Mouse (Mus musculus) frontal cortex, adult (tissue): Measurements from ENCODE around the gene Gse1.
"Not testable (repeated sequence)": the region's sequence is repeated elsewhere in the genome, so short reads cannot be mapped to it uniquely, and the experiment has no call there.

ENCODE experiments used
- ATAC-seq: cut with Nextera tagmentation; 2 replicates; pipeline ENCODE4 v1.9.2; 2017; ENCODE audit warnings: mild to moderate bottlenecking, moderate library complexity, mixed read lengths; ENCODE audit not compliant: low TSS enrichment

The Gse1 gene

DNA sequence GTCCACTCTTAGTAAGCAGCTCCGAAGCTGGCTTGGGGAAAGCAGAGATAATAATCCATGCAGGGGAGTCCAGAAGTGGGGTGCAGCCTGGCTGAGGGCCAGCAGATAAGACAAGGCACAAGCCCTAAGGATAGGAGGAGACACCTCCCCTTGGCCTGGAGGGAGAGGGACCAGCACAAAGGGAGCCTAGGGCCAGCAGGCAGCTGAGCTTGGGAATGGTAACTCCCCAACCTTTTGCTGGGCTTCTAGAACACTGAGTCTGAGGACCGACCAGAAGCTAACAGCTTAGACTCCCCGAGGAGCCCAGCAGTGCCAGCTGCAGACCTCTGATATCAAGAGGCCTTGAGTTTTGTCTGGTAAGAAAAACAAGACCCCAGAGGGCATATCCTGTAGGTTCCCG, 115.9 kb downstream of the Gse1 start:
- ATAC-seq, result no peak

DNA sequence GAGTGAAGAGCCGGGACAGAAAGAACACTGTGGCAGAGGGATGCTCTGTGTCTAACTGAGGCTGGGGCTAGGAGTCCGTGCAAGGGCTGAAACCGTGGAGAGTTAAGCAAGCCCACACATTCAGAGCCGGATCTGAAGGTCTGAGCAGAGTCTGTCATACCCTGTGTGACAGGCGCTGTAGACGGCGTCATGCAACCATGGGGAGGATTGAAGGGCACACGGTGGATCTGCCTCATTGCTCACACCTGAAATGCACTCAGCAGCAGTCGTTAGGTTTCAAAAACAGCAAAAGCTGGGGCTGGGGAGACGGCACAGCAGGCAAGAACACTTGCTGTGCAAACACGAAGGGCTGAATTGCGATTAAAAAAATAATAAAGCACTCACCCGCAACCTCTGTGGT, 116.3 kb downstream of the Gse1 start:
- ATAC-seq, result no peak

DNA sequence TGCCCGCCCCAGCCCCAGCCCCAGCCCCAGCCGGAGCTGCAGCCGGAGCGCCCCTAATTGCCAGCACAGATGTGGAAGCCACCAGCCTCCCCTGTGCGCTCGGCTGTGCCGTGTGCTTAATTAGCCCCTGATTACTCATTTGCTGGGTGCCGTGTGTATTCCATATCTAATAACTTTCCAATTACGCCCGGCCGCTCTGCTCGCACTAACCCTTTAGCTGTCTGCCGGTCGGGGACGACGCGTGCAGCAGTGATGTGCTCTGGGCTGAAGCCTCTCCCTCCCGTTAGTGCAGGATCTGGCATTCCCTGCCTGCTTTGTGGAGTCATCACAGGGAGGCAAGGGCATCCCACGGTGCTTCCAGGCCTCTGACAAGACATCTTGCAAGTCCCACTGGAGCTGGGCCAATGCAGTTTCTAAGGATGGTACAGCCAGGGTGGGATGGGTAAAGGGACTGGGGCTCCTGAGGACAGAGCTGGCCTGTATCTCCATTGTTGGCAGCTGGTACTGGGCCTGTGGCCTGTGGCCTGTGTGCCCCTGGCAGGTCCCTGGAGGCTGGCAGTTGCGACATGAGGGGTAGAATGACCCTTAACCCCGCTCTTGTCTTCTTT, 119.6 kb downstream of the Gse1 start:
- no peak for ATAC-seq

DNA sequence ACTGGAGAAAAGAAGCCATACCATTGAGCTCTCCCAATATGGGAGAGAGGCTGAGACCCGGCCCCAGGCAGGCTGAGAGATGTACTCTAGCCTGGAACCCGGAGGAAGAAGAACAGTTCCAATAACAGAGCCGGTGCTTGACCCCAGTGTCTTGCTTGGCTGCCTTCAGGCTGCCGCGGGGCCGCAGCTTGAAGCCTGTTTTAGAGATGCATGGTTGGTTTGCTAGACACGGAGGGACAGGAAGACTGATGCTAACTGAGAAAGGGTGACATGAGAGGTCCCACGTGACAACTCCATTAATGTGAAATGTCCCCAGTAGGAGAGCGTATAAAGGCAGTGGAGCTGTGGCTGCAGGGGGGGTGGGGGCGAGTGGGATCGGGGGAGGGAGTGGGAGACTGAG, 120.7 kb downstream of the Gse1 start:
- ATAC-seq, result no peak

DNA sequence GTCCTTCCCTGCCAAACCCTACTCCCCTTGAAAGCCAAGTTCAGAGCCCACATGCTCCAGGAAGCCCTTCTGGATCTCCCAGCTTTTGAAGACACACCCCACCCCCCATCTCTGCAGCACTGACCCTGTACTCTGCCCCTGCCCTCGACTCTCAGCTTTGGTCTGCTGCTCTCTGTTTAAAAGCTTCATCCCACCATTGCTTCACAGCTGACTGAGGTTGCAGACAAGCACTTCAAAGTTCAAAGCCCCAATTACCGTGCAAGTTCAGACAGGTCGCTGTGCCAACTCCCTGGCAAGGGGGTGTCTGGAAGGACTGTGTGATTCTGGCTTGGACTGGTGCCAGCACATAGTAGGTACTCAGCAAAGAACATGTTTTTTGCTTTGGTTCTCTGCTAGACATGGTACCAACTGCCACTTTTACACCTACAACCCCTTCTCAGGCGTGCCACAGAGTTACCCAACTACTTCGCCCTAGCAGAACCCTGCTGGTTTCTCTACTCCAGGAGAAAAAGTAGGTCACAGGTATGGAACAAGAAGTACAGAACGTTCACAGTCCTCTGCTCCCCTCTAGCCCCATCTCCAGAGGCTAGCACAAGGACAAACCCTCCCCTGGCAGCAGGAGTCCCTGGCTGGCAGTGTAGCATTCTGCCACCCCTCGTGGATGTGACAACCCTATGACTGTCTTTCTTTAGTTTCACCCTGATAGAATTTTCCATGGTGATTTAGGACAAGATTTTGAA, 123.2 kb downstream of the Gse1 start:
- peak; percentile 28 for ATAC-seq

DNA sequence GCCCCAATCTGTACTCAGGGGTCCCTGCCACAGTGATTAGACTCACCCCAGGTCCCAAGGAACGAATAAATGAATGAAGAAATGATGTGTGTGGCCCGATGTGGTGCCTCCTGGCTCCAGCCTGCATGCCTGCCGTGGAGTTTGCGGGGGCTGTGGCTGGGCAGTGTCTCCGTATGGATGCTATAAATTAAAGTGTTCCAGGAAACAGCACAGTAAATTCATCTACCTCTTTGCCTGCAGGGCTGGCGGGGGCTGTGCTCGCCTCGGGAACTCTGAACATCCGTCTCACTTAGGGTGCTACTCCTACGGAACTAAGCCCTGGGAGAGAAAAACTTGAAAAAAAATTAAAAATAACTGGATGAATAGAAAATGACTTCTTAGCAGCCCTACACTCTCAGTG, 123.8 kb downstream of the Gse1 start:
- peak; percentile 89 for ATAC-seq

DNA sequence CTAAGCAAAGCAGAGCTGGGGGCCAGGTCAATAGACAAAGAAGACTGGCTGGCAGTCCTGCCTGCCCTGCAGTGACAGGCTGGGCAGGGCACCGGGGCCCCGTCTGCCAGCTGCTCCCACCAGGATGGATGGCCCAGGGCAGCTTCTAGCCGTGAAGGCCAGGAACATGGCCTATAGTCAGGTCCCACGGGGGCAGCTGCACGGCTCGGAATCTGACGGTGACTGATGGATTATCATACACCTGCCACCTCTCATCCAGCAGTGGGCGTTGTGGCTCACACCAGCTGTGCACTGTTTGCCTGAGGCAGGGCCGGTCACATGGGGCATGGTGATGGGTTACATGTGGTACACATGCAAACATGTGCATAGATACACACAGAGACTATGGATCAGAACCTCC, 127.8 kb downstream of the Gse1 start:
- no peak for ATAC-seq

DNA sequence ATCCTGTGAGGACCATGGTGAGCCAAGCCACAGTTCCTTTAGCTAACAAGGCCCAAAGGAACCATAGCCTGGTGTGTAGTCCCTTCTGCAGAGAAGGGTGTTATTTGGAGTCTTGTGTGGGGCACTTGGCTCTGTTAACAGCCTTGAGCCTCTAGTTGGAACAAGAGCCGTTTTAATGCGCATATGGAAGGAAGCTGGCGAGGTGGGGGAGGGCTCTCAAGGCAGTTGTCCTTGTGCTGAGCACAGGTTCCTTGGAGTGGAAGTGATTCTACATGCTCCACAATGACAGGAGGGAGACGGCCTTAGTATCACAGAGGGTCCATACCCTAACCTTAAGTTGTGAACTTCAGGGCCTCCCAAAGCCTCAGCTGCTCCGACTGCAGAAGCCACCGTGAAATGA, 129.2 kb downstream of the Gse1 start:
- no peak for ATAC-seq

DNA sequence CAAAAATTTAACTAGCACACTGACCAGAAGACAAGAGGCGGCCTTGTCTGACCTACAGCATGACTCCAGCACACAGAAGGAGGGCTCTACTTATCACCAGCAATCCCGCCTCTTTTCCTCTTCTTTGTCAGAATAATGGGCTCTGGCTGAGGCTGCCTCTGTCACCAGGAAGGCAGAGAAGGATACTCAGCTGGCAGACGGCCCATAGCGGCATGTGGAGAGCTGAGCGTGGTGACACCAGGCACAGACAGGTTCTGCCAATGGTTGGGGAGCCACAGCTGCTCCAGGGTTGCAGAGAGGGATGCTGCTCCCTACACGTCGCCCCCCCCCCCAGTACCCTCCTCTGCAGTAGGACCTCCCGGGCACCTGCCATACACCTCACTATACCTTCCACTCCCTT, 133.0 kb downstream of the Gse1 start:
- ATAC-seq, result peak; percentile 54; the same call in 1 of the 2 replicates

DNA sequence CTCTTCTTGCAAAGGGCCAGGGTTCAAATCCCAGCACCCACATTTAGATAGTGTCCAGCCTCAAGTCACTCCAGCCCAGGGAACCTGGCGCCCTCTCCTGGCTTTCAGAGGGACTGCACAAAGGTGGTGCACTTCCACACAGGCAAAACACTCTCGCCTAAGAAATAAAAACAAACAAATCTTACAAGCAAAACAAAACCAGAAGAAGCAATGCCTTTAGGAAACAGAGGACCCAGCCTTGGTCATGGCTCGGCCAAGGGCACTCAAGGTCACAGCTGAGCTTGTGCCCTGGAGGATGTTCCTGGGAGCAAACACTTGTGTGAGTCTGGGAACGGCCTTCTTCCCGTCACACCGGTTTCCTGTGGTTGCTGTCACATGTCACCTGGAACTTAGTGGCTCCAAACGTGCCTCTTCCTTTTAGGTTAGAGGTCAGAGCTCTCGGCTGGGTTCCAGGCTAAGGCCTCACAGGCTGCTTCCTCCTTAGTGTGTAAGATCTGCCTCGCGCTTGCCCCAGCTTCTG, 135.4 kb downstream of the Gse1 start:
- ATAC-seq, result no peak

DNA sequence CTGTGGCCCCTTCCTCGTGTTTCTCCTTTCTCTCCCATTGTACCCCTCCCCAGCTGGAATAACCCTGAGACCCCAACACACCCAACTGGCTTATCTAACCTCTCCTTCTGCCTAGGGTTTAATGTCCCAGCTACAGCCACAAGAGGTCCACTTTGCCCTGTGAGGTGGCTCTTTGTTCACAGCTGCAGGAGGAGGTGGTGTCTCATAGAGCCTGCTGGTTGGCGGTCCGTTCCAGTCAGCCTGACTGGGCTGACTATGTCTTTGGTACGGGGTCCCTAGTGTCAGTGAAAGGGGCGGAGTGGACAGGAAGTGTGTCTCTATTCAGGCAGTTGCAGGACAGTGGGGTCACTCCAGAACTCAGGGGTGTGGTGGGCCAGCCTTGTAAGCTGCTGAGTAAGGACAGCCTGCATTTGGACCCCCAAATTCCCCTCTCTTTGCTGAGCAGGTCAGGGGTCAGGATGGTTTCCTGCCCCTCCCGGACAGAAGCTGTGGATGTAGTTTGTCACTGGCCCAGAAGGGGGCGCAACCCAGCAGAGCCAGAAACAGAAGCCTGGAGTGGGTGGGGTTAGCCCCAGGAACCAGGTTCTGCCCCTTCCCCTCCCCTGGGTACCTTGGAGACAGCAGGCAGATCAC, 136.0 kb downstream of the Gse1 start:
- no peak for ATAC-seq

DNA sequence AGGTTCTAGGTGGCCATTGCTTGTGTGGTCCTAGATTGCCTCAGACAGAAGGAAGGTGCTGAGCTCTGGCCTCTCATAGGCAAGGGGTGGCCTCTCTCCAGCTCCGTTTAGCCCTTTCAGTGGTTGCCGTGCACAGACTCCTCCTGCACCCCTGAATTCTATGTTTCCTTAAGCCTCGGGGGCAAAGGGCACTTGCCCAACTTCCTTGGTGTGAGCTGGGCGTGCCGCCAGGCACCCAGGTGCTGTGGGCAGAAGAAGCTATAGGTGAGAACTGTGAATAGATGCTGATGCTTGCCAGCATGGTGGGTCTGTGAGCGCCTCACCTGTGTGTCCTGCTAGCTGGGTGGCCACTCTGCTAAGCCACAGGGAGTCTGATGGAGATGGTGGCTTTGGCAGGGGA, 138.6 kb downstream of the Gse1 start:
- ATAC-seq, result no peak

DNA sequence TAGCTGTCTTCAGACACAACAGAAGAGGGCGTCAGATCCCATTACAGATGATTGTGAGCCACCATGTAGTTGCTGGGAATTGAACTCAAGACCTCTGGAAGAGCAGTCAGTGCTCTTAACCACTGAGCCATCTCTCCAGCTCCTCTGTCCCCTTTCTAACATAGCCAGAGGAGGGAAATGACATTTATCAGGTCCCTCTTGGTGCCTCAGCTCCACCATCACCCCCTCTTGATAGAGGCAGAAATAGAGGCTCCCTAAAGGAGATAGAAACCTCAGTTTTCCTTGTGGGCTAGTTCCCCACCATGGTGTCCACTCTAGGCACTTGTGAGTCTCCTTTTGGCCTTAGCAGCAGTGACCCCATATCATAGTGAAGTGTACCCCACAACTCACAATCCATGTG, 139.9 kb downstream of the Gse1 start:
- not testable (repeated sequence) for ATAC-seq

DNA sequence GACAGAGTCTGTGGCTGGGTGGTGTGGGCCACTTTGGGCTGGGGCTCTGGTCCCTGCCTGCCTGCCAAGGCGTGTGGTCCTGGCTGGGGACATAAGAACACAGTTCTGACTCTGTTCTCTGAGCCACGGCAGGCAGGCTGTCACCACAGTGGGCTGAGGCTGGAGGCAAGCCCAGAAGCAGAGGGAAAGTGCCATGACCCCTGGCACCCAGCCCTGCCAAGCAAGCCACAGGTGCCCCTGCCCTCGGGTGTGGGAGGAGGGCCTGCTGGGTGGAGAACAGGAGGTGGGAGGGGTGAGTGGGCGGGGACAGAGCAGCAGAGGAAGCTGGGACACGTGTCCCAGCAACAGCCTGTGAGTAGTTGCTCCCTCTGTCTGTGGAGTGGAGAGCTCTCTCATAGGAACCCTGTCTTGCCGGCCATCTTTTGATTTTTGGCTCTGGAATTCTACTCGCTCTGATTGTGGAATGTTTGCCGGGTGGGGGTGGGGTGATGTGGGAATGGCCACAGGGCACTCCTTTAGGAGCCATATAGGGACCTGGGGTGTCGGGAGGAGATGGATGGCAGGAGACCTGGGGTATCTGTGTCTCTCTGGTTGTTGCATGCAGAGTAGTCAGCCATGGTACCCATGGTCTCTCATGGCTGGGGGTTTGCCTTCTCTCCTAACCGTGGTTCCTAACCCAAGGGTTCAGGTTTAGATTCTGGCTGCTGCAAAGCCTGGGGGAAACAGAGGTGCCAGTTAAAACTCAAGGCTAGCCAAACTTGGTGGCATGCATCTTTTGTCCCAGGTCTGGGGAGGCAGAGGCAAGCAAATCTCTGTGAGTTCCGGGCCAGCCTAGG, 140.8 kb downstream of the Gse1 start:
- peak; percentile 53 for ATAC-seq

DNA sequence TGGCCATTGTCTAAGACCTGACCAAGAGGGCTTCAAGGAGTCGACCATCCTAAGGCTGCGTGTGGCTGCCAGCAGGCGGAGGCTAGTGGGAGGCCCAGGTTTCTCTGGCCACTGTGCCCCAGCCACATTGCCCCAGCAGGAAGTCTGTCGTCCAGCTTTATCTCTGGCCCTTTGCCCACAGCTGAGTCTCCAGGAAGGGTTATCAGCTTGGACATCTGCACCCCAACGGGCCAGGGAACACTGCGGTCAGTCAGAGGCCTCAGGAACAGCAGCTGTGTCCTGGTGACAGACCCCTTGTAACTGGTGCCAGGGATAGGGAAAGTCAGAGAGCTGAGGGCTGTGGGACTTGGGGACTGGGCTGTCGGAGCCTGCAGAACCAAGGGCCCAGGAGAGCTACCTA, 141.7 kb downstream of the Gse1 start:
- ATAC-seq, result no peak

DNA sequence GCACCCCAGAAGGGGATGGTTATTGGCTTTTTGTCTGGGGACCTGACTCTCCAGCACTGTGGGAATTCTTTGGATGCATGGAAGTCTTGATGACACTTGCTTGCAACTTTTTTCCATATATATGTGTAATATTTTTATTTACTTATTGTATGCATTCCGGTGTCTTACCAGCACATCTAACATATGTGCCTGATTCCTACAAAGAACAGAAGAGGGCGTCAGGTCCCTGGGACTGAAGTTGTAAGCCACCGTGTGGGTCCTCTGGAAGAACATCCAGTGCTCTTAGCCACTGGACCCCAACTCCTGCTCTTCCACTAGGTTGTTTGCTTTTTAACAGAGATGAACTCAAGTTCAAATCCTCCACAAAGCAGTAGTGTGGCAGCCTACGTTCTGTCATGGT, 142.2 kb downstream of the Gse1 start:
- no peak for ATAC-seq

DNA sequence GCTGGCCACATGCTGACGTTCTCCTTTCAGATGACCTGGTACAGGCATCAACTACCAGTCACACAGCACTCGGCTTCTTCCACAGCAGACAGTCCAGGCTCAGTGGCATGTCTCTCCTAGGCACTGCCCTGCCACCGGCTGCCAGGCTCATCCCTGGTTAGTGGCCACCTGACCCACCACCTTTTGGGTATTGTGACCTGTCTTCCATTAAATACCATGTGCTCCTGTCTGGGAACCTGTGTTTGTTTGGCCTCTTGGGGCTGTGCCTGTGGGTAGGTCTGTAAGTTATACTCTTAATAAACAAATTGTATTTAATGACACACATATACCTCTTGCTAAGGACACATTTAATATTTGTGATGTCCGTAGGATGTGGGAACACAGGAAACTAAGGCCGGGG, 142.9 kb downstream of the Gse1 start:
- ATAC-seq, result no peak

DNA sequence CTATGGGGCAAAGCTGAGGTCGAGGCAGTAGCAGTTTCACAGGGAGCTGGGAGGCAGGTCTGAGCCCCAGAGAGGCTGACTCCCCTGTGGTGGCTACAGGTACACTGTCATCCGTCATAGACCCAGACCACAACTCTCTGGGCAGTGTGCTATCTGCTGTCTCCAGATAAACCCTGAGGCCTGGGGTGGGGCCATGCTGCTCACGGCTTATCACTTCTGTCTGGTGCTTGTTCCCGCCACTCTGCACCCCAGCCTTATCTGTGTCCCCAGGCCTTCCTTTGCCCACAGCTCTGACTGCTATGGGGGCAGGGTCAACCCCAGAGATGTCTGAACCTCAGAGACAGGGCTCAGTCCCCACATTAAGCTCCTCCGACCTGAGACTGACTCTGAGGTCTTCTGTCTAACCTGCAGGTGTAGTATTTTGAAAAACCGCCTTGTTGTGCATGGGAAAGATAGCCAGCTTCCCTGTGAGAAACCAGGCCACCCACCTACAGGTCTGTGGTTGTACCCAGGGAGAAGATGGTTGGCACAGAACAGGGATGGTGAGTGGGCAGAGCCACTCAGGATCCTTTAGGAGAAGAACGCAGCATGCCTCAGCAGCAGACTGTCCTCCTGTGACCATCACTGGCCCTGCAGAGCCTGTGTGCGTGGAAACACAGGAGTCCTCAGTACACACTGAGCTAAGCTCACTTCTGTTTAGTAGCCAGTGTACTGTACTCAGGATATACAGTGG, 143.6 kb downstream of the Gse1 start:
- ATAC-seq, result peak; percentile 79

DNA sequence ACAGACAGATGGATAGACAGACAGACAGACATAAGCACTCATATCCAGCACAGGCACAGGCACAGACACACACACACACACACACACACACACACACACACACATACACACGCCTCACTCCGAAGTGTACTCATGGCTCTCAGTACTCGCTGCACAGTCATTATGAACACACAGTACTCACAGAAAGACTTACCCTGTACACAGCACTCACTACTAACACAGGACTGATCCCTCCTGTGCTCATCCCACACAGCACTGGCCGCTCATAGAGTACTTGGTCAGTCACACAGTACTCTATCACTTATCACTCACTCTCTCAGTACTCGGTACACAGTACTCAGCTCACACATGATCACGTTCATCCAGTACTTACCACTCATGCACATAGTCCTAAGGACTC, 144.4 kb downstream of the Gse1 start:
- no peak for ATAC-seq

DNA sequence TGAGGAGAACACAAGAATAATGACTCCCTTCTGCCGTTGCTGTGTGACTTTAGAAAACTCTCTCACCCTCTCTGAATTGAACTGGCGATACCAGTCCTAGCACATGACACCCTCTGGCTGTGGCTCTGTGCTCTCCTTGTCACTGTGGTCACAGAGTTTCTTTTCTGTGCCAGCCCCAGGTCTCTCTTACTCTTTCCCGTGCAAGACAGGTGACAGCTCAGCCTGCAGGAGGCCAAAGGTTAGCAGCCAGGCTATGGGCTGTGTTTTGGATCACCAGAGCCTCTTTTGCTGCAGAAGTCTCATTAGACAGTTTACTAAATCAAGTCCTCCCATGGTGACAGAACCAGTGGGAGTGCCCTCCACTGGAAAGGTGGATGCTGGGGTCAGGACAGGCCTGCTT, 145.4 kb downstream of the Gse1 start:
- no peak for ATAC-seq

DNA sequence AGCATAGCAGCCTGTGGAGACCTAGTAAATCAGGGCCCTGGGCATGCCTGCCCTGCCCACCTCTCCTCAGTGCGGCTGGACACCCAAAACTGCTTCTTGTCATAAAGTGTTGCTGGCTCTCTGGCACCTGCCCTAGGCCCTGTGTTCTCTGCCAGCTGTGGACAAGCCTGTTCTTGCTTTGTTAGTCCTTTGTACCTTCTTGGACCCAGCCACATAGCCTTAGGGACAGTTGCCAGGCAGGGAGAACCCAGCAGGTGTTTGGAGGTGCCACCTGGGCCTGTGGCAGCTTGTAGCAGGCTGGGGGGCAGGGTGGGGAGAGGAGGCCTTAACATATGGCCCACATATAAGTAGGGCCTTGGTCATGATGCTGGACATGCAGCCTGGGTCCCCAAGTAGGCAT, 145.8 kb downstream of the Gse1 start:
- ATAC-seq, result no peak

DNA sequence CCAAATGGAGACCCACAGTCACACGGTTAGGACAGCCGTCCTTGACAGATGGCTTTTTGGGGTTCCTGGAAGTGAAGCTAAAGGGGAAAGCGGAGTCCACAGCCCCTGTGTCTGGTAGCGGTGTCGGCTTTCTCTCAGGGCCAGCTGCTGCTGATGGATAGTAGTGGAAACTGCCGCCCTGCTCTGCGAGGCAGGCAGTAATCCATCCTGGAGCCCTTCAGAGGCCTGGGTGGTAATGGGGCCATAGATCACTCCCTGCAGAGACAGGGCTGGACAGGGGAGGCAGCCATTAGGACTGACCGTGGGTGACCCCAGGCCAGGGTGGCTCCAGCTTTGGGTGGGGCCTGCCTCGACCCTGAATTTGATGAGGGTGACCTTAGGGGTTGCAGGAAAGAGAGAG, 146.3 kb downstream of the Gse1 start:
- ATAC-seq, result no peak
